Mouse (Mus musculus) spleen, adult 12 weeks (tissue): ENCODE results near the gene Elmo1.

Experiments used
- DNase-seq: peaks from one replicate; pipeline ENCODE4 v3.0.0; 2022; ENCODE audit warnings: low spot score

Elmo1 gene

GRCm38 (mm10) chr13:20157059-20157458 is 66.7 kb downstream of the Elmo1 start:
- no peak for DNase-seq

- DNase-seq = no peak
These were observed 67.1 kb downstream of the Elmo1 start for GRCm38 (mm10) chr13:20157529-20157928.

- DNase-seq = no peak
These were observed 73.1 kb downstream of the Elmo1 start for GRCm38 (mm10) chr13:20163339-20163954.

- DNase-seq = no peak
These were observed 74.4 kb downstream of the Elmo1 start for GRCm38 (mm10) chr13:20164837-20165236.

GRCm38 (mm10) chr13:20173987-20174654 is 83.7 kb downstream of the Elmo1 start:
- no peak for DNase-seq

- no peak for DNase-seq
These were observed 84.4 kb downstream of the Elmo1 start for GRCm38 (mm10) chr13:20174655-20175280.

GRCm38 (mm10) chr13:20180738-20181137 is 90.3 kb downstream of the Elmo1 start:
- DNase-seq = no peak

GRCm38 (mm10) chr13:20181321-20181720 is 90.9 kb downstream of the Elmo1 start:
- no peak for DNase-seq

GRCm38 (mm10) chr13:20182239-20182825 is 91.9 kb downstream of the Elmo1 start:
- DNase-seq = no peak

GRCm38 (mm10) chr13:20183512-20184238 is 93.3 kb downstream of the Elmo1 start:
- no peak for DNase-seq

- DNase-seq = no peak
These were observed 94.0 kb downstream of the Elmo1 start for GRCm38 (mm10) chr13:20184239-20185033.

GRCm38 (mm10) chr13:20185034-20185846 is 94.8 kb downstream of the Elmo1 start:
- DNase-seq = peak; percentile 33

- DNase-seq = no peak
These were observed 95.4 kb downstream of the Elmo1 start for GRCm38 (mm10) chr13:20185847-20186213.

- no peak for DNase-seq
These were observed 97.3 kb downstream of the Elmo1 start for GRCm38 (mm10) chr13:20187647-20188046.

GRCm38 (mm10) chr13:20192009-20192584 is 101.7 kb downstream of the Elmo1 start:
- DNase-seq = no peak

- DNase-seq = no peak
These were observed 110.2 kb downstream of the Elmo1 start for GRCm38 (mm10) chr13:20200582-20200981.

GRCm38 (mm10) chr13:20202617-20203016 is 112.2 kb downstream of the Elmo1 start:
- no peak for DNase-seq

GRCm38 (mm10) chr13:20204165-20204564 is 113.8 kb downstream of the Elmo1 start:
- no peak for DNase-seq

GRCm38 (mm10) chr13:20205007-20205745 is 114.8 kb downstream of the Elmo1 start:
- no peak for DNase-seq

GRCm38 (mm10) chr13:20205746-20206145 is 115.3 kb downstream of the Elmo1 start:
- no peak for DNase-seq
